Mouse (Mus musculus) left cerebral cortex, postnatal 4 days (tissue): ENCODE data around the gene Asxl1. TPM values are rescaled to one million over a fixed set of nuclear protein-coding genes. Genes with fewer than 3 reads are reported as not detected.

Source experiments
- DNase-seq: peaks from one replicate; pipeline ENCODE4 v3.0.0-alpha.2; 2022
- intact Hi-C: fragments of 180-260 bp; cut with DNase I; formaldehyde crosslinking; loops from one replicate; pipeline ENCODE4 v1.15.1; 2025
- total RNA-seq, 2 experiments: library from RNA; stranded (reverse); gene quantifications; 2 replicates each; pipeline ENCODE4 v1.2.3; 2021

Gene Asxl1
- total RNA-seq, 2 experiments from 2014 or later = 53.4 to 53.9 TPM

GRCm38 (mm10) chr2:153408971-153409370, 63.3 kb downstream of the Asxl1 start:
- DNase-seq = no peak
- intact Hi-C loops = loop anchor here (10.0 kb wide), 1 partner anchor 54 kb away; no protein-coding TSS in a partner anchor

- intact Hi-C loops = no loop called here
- no peak for DNase-seq
These were observed 65.9 kb downstream of the Asxl1 start for GRCm38 (mm10) chr2:153411557-153411956.

- intact Hi-C loops = no loop called here
- DNase-seq = no peak
These were observed 66.9 kb downstream of the Asxl1 start for GRCm38 (mm10) chr2:153412563-153412962.

GRCm38 (mm10) chr2:153414607-153415006, 69.0 kb downstream of the Asxl1 start:
- intact Hi-C loops = no loop called here
- no peak for DNase-seq

GRCm38 (mm10) chr2:153417841-153418240, 72.2 kb downstream of the Asxl1 start:
- DNase-seq = no peak
- intact Hi-C loops = no loop called here

- DNase-seq = peak; percentile 41
- intact Hi-C loops = no loop called here
These were observed 72.8 kb downstream of the Asxl1 start for GRCm38 (mm10) chr2:153418381-153418780.

GRCm38 (mm10) chr2:153421233-153421632, 75.6 kb downstream of the Asxl1 start:
- intact Hi-C loops = no loop called here

GRCm38 (mm10) chr2:153422051-153422450, 76.4 kb downstream of the Asxl1 start:
- intact Hi-C loops = no loop called here
- no peak for DNase-seq

More at GRCm38 (mm10) chr2:153421233-153421632, 75.6 kb downstream of the Asxl1 start:
- no peak for DNase-seq

GRCm38 (mm10) chr2:153423113-153423512, 77.5 kb downstream of the Asxl1 start:
- DNase-seq = peak; percentile 50
- intact Hi-C loops = no loop called here

GRCm38 (mm10) chr2:153424557-153424956, 78.9 kb downstream of the Asxl1 start:
- DNase-seq = no peak
- intact Hi-C loops = no loop called here

- no peak for DNase-seq
- intact Hi-C loops = no loop called here
These were observed 79.7 kb downstream of the Asxl1 start for GRCm38 (mm10) chr2:153425124-153425844.

GRCm38 (mm10) chr2:153425998-153426670, 80.5 kb downstream of the Asxl1 start:
- intact Hi-C loops = no loop called here
- peak; percentile 48 for DNase-seq

- intact Hi-C loops = no loop called here
- DNase-seq = no peak
These were observed 81.3 kb downstream of the Asxl1 start for GRCm38 (mm10) chr2:153426931-153427330.

- intact Hi-C loops = no loop called here
- no peak for DNase-seq
These were observed 82.9 kb downstream of the Asxl1 start for GRCm38 (mm10) chr2:153428485-153428884.

GRCm38 (mm10) chr2:153430571-153430970, 84.9 kb downstream of the Asxl1 start:
- no peak for DNase-seq
- intact Hi-C loops = no loop called here

GRCm38 (mm10) chr2:153432492-153432891, 86.9 kb downstream of the Asxl1 start:
- intact Hi-C loops = no loop called here
- no peak for DNase-seq

GRCm38 (mm10) chr2:153433859-153434258, 88.2 kb downstream of the Asxl1 start:
- no peak for DNase-seq
- intact Hi-C loops = no loop called here

GRCm38 (mm10) chr2:153434880-153435831, 89.5 kb downstream of the Asxl1 start:
- intact Hi-C loops = no loop called here
- peak; percentile 40 for DNase-seq

GRCm38 (mm10) chr2:153436641-153437305, 91.1 kb downstream of the Asxl1 start:
- intact Hi-C loops = no loop called here
- DNase-seq = peak; percentile 27

- intact Hi-C loops = no loop called here
- DNase-seq = no peak
These were observed 91.7 kb downstream of the Asxl1 start for GRCm38 (mm10) chr2:153437306-153437659.

- DNase-seq = no peak
- intact Hi-C loops = no loop called here
These were observed 95.1 kb downstream of the Asxl1 start for GRCm38 (mm10) chr2:153440755-153441154.
